Mouse (Mus musculus) forebrain, postnatal 0 days (tissue): Measurements from ENCODE around the gene Ttll5. TPM values are rescaled to one million over a fixed set of nuclear protein-coding genes. Genes with fewer than 3 reads are reported as not detected.
A peak's percentile ranks its signal among the peaks of the same experiment; 100 is the strongest.

ENCODE experiments used
- ATAC-seq: fragments of 200-750 bp; cut with Nextera tagmentation; 2 replicates; pipeline ENCODE4 v1.8.0; 2017; ENCODE audit warnings: mild to moderate bottlenecking, moderate library complexity
- DNase-seq: peaks from one replicate; pipeline ENCODE4 v3.0.0-alpha.2; 2015
- H3K27ac ChIP-seq: fragments of 300-500 bp; sonication (generic); 2 replicates; pipeline ENCODE4 v1.5.1; 2014; ENCODE audit warnings: low read depth, mild to moderate bottlenecking, antibody characterized with exemption, low read length, moderate library complexity, mixed read lengths
- H3K27me3 ChIP-seq: fragments of 300-500 bp; sonication (generic); 2 replicates; pipeline ENCODE4 v1.6.1; 2014; ENCODE audit warnings: mild to moderate bottlenecking, low read length, mixed read lengths; ENCODE audit not compliant: insufficient read depth
- H3K36me3 ChIP-seq: fragments of 300-500 bp; sonication (generic); 2 replicates; pipeline ENCODE4 v1.6.1; 2014; ENCODE audit warnings: mild to moderate bottlenecking, moderate library complexity; ENCODE audit not compliant: insufficient read depth
- H3K4me1 ChIP-seq: fragments of 300-500 bp; sonication (generic); 2 replicates; pipeline ENCODE4 v1.6.1; 2014; ENCODE audit warnings: antibody characterized with exemption; ENCODE audit not compliant: insufficient read depth
- H3K4me2 ChIP-seq: fragments of 300-500 bp; sonication (generic); 2 replicates; pipeline ENCODE4 v1.6.1; 2014; ENCODE audit warnings: low read depth, mild to moderate bottlenecking, moderate library complexity
- H3K4me3 ChIP-seq: fragments of 300-500 bp; sonication (generic); 2 replicates; pipeline ENCODE4 v1.5.1; 2014; ENCODE audit warnings: low read depth, low read length, mixed read lengths
- H3K9ac ChIP-seq: fragments of 300-500 bp; sonication (generic); 2 replicates; pipeline ENCODE4 v1.6.1; 2014; ENCODE audit warnings: mild to moderate bottlenecking
- H3K9me3 ChIP-seq: fragments of 300-500 bp; sonication (generic); 2 replicates; pipeline ENCODE4 v1.6.1; 2016; ENCODE audit warnings: low read length
- CTCF ChIP-seq: sonication (generic); IDR thresholded peaks from 2 replicates; pipeline ENCODE4 v1.5.1; 2016; ENCODE audit warnings: antibody characterized with exemption, control low read depth, low read depth
- WGBS: fragments of 180-500 bp; shearing (Covaris S2); extraction: QIAGEN DNeasy Blood & Tissue Kit; methylation state at CpG from one replicate; pipeline ENCODE4 v1.1.7; 2014; 5-methylcytosine and 5-hydroxymethylcytosine counted together
- polyA plus RNA-seq: library from polyadenylated mRNA; unstranded; fragments of >200 nt; fragmentation: Nextera tagmentation; extraction: Ambion mirVana; gene quantifications from 2 replicates; pipeline ENCODE4 v1.2.1, GENCODE M21; 2015
- total RNA-seq: library from RNA; depleted of rRNA; stranded (reverse); fragments of >200 nt; gene quantifications from 2 replicates; pipeline ENCODE4 v1.2.3, GENCODE M21; 2014

Gene Ttll5
- total and polyA plus RNA-seq, 2 experiments from 2014 or later, result 11.1 to 17.5 TPM

- no peak overlapping the region for H3K9ac ChIP-seq
- H3K9me3 ChIP-seq, result no peaks in the 10 kb centered on the region
- H3K4me3 ChIP-seq, result no peak overlapping the region
- ATAC-seq (no peak), DNase-seq (no peak)
- 0 out of 2 replicates have a peak, but pooled peaks cover 5% of the 10 kb centered on the region for H3K4me1 ChIP-seq
- H3K27ac ChIP-seq, result no peak overlapping the region
- no peak for TF ChIP-seq CTCF
- no peaks in the 10 kb centered on the region for H3K27me3 ChIP-seq
- H3K36me3 ChIP-seq, result no peaks in the 10 kb centered on the region
- H3K4me2 ChIP-seq, result no peak overlapping the region
- 72% methylated on average over 7 of the region's 7 CpGs for WGBS
Observed at GRCm38 (mm10) chr12:86075358-86075757, 250.9 kb downstream of the Ttll5 start.

- TF ChIP-seq CTCF, result peak; percentile 50
- Histone ChIP-seq H3K4me3 (0 out of 2 replicates have a peak overlapping the region, but pooled peaks have one; percentile 19), H3K27me3 (no peaks in the 10 kb centered on the region), H3K9me3 (no peaks in the 10 kb centered on the region), H3K36me3 (no peaks in the 10 kb centered on the region), H3K9ac (0 out of 2 replicates have a peak overlapping the region, but pooled peaks have one; percentile 2), H3K4me1 (0 out of 2 replicates have a peak, but pooled peaks cover 5% of the 10 kb centered on the region), H3K4me2 (peak overlapping the region; percentile 99), H3K27ac (no peak overlapping the region; the same call in 1 of the 2 replicates)
- WGBS, result 8% methylated on average over 13 of the region's 13 CpGs
- DNase-seq, result peak; percentile 35
- ATAC-seq, result no peak
Observed at GRCm38 (mm10) chr12:86076321-86076901, 252.0 kb downstream of the Ttll5 start.

DNA sequence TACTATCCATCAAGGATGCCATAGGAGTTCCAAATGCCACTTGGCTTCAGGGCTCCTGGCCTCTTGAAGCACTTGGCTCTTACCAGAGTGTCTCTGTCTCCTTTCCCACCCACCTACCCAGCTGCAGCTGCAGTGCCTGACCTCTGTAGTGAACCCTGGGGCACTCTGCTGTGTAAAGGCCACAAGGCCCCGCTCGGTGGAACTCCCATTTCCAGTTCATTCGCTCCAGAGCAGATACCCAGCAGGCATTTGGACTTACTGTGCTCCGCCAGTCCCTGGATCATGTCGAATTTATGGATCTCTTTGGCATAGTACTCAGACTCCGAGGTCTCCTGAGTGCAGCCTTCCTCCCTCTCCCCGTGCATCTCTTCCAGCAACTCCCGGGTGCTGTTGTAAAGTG, 252.9 kb downstream of the Ttll5 start:
- Histone ChIP-seq H3K4me1 (0 out of 2 replicates have a peak, but pooled peaks cover 5% of the 10 kb centered on the region), H3K27ac (no peak overlapping the region), H3K9me3 (no peaks in the 10 kb centered on the region), H3K36me3 (no peaks in the 10 kb centered on the region), H3K4me3 (0 out of 2 replicates have a peak overlapping the region, but pooled peaks have one; percentile 6), H3K9ac (no peak overlapping the region), H3K27me3 (no peaks in the 10 kb centered on the region), H3K4me2 (peak overlapping the region; percentile 99)
- WGBS, result 39% methylated on average over 8 of the region's 8 CpGs
- TF ChIP-seq CTCF, result no peak
- no peak for DNase-seq
- no peak for ATAC-seq

DNA sequence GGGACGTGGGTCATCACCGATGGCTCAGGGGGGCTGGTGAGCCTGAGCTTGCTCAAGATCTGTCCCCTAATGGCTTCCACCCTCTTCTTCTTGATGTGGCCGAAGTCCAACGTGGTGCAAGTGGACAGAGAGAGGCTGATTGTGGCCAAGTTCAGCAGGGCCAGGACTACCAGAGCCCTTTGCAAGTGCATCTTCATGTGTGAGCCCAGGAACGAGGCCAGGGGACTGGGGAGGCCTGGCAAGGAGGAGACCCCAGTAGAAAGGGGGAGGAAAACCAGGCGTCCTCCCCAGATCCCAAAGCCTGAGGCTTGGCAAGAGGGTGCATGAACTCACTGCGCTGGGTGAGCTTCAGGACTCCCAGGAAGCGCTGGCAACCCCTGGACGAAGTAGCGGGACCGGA, 253.3 kb downstream of the Ttll5 start:
- 0 out of 2 replicates have a peak, but pooled peaks cover 5% of the 10 kb centered on the region for H3K4me1 ChIP-seq
- no peak overlapping the region for H3K9ac ChIP-seq
- DNase-seq (no peak), ATAC-seq (no peak)
- H3K27ac ChIP-seq, result 0 out of 2 replicates have a peak overlapping the region, but pooled peaks have one; percentile 24
- no peaks in the 10 kb centered on the region for H3K9me3 ChIP-seq
- H3K36me3 ChIP-seq, result no peaks in the 10 kb centered on the region
- H3K27me3 ChIP-seq, result no peaks in the 10 kb centered on the region
- peak overlapping the region; percentile 54 for H3K4me3 ChIP-seq
- 31% methylated on average over 11 of the region's 11 CpGs for WGBS
- peak overlapping the region; percentile 99 for H3K4me2 ChIP-seq
- TF ChIP-seq CTCF, result no peak

DNA sequence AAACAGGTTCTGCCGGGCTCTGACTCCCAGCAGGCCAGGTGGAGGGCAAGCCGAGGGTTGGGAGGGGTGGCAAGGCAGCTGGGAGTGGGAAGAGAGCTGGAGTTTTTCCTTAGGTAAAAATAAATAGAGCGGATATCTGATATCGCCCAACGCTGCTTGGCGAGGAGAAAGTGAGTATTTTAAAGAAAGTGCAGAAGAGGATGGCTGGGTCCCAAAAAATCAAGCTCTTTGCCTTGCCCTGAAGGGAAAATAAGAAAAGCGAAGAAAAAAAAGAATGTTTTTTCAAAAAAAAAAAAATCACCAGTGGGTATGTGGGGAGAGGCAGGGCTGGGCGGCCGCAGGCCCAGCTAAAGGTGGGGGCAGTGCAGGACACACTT, 253.7 kb downstream of the Ttll5 start:
- H3K9ac ChIP-seq, result peak overlapping the region; percentile 48; the same call in 1 of the 2 replicates
- no peak for ATAC-seq
- peak overlapping the region; percentile 99 for H3K4me2 ChIP-seq
- H3K36me3 ChIP-seq, result no peaks in the 10 kb centered on the region
- TF ChIP-seq CTCF, result no peak
- no peaks in the 10 kb centered on the region for H3K9me3 ChIP-seq
- H3K4me3 ChIP-seq, result peak overlapping the region; percentile 54
- peaks cover 8% of the 10 kb centered on the region; the same call in 1 of the 2 replicates for H3K4me1 ChIP-seq
- DNase-seq, result no peak
- H3K27ac ChIP-seq, result peak overlapping the region; percentile 80; the same call in 1 of the 2 replicates
- whole genome bisulfite sequencing, result 15% methylated on average over 9 of the region's 9 CpGs
- H3K27me3 ChIP-seq, result no peaks in the 10 kb centered on the region

DNA sequence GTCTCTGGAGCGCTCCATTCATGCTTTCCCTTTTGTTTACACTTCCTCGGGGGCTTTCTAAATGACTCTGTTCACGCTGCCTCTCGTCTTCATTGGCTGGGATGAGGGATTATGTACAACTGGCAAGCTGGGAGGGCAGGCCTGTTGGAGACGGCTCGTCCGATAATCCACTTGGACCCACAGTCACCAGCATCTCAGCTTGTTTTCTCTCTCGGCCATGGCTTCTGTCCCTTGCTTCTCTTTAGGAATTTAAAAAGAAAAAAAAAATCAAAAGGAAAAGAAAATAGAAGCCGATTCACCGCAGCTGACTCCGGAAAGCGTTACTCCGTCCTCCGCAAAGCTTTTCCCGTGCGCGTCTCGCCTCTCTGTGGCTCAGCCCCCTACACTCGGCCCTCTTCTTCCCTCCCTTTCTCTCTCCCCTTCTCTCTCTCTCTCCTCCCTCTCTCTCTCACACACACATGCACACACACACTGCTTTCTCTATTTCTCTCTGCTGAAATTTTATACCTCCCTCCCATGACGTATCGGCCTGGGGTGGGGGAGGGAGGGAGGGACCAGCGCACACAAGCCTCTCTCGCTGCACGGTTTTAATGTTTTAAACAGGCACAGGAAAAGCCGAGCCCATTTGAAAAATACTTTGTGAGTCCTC, 254.2 kb downstream of the Ttll5 start, which contains the start of gene Tgfb3:
TSS of gene Tgfb3 (minus strand) at position 489 of the 649 bp plus-strand sequence.
- Histone ChIP-seq H3K36me3 (no peaks in the 10 kb centered on the region), H3K27me3 (no peaks in the 10 kb centered on the region), H3K4me3 (peak within 1 kb of the TSS; percentile 54), H3K4me1 (peaks cover 11% of the 10 kb centered on the region; the same call in 1 of the 2 replicates), H3K9me3 (no peaks in the 10 kb centered on the region), H3K9ac (peak within 1 kb of the TSS; percentile 48), H3K27ac (peak within 1 kb of the TSS; percentile 80), H3K4me2 (peak within 1 kb of the TSS; percentile 99)
- WGBS, result under 1% methylated on average over 25 of the region's 25 CpGs
- DNase-seq (peak; percentile 66), ATAC-seq (peak; percentile 64)
- TF ChIP-seq CTCF, result no peak

- TF ChIP-seq CTCF, result peak; percentile 95
- peaks cover 11% of the 10 kb centered on the region; the same call in 1 of the 2 replicates for H3K4me1 ChIP-seq
- peak overlapping the region; percentile 99 for H3K4me2 ChIP-seq
- DNase-seq (peak; percentile 88), ATAC-seq (peak; percentile 79)
- peak overlapping the region; percentile 54 for H3K4me3 ChIP-seq
- peak overlapping the region; percentile 80 for H3K27ac ChIP-seq
- WGBS, result under 1% methylated on average over 31 of the region's 31 CpGs
- no peaks in the 10 kb centered on the region for H3K27me3 ChIP-seq
- H3K36me3 ChIP-seq, result no peaks in the 10 kb centered on the region
- H3K9ac ChIP-seq, result peak overlapping the region; percentile 48
- no peaks in the 10 kb centered on the region for H3K9me3 ChIP-seq
Observed at GRCm38 (mm10) chr12:86079202-86079667, 254.8 kb downstream of the Ttll5 start.
